Mouse (Mus musculus) kidney, postnatal 36 days (tissue): ENCODE measurements around the gene Gm26897.

ENCODE experiments used
- DNase-seq, 2 experiments: peaks; one replicate each; pipeline ENCODE4 v3.0.0; 2021 to 2022; ENCODE audit warnings: mixed read lengths in 2 of 2

The Gm26897 gene

GRCm38 (mm10) chr5:111754484-111755139, 20.9 kb downstream of the Gm26897 start:
- no peak for DNase-seq

DNA sequence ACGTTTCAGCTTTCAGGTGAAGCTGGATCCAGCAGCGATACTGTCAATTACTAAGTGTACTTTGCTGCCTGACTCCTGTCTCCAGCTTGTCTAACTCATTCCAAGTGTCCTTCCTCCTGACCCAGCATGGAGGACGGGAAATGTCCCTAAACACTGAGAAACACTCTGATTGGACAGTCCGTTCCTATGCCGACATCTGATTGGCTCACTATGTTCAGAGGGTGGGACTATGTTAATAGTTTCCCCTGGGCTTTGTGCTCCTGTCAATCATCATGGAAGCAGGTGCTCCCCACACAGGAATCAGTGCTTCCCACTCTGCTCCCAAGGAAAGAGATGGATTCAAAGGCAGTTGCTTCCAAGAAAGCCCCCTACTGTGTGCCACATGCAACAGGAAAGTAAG, 21.6 kb downstream of the Gm26897 start:
- no peak for DNase-seq

DNA sequence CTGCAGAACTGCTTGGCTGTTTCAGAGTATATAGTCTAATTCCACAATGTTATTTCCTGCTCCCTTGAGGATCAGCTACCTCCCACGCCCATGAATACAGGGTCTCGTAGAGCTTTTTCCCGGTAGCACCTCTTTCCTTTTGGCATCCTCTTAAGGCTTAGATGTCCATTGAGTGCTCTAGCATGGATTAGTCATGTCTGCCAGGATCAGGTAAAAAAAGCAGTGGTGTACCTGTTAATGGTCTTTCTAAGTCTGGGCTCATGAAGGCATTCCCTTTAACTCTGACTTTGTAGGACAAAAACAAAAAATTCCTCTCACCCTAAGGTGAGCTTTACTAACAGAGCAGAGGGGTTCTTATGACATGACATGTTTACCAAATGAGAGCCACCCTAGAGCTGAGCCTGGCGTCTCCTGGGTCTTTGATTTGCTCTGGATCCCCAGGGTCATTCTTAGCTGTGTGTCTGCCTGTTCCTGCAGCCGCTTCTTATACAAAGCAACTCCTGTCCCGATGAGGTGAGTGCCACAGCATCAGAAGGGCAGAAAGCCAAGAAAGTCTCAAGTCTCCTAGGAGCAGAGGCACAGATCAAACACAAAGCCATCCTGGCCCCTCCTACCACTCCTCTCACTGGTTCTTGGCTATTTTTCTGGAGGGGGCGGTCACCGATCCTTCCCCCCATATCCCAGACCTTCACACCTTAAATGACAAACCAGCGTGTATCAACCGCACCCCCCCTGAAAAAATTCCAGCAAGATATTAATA, 27.2 kb downstream of the Gm26897 start:
- DNase-seq = peak; percentile 8 to 17

- DNase-seq = peak in 1 of 2 experiments; percentile 17
These were observed 27.9 kb downstream of the Gm26897 start for GRCm38 (mm10) chr5:111761574-111761973.

- peak; percentile 26 to 41 for DNase-seq
These were observed 28.4 kb downstream of the Gm26897 start for GRCm38 (mm10) chr5:111762085-111762484.

- DNase-seq = no peak
These were observed 32.1 kb downstream of the Gm26897 start for GRCm38 (mm10) chr5:111765671-111766290.

DNA sequence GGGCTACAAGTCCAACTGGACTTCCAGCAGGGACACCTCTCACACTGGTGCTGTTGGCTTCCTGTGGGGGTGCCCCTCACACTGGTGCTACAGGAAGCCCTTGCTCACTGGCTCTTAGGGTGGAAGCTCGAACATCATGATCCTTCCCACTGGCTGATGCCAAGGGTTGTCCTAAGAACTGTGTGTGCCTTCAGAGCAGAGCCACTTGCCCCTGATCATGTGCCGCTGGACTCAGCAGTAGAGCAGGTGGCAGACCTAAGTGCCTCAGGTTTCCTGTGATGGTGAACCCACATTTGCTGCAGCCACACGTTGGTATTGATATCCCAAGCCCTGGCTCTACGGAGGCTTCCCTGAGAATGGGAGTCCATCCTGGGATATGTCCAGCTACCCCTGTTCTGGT, 33.0 kb downstream of the Gm26897 start:
- DNase-seq = no peak

DNA sequence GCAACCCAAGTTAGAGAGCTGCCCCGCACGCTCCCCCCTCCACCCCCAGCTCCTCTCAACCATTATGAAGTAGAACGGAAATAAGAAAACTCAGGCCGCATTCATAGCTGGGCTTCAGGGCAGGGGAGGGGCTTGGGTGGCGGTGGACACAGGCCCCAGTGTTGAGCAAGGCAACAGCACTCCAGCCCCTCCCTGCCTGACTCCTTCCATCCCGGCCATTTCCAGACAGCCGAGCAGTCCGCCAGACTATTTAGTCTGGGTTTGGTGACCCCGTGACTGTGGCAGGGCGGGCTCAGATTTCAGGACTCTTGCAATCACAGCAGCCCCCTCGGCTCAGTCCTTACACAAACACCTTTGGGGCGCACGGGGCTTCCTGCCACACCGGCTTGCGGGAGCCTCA, 36.5 kb downstream of the Gm26897 start:
- peak; percentile 19 to 28 for DNase-seq

DNA sequence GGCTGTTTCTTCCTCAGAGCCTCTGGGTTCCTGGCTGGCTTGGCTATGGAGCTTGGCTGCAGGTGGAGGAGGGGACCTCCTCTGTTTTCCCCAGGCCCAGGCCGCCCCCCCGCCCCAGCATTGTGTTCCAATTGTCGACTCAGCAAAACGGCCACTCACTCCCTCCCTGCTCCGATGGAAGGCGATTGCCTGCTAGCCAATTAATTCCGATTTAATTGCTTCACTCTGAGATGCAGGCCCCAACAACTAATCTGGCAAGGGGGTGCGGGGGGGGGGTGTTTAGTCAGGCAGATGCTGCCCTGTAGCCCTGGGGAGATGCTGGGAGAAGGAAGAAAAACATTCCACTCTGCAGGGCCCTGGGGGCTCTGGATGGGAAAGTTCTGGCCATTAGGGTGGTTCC, 38.4 kb downstream of the Gm26897 start:
- DNase-seq = no peak

DNA sequence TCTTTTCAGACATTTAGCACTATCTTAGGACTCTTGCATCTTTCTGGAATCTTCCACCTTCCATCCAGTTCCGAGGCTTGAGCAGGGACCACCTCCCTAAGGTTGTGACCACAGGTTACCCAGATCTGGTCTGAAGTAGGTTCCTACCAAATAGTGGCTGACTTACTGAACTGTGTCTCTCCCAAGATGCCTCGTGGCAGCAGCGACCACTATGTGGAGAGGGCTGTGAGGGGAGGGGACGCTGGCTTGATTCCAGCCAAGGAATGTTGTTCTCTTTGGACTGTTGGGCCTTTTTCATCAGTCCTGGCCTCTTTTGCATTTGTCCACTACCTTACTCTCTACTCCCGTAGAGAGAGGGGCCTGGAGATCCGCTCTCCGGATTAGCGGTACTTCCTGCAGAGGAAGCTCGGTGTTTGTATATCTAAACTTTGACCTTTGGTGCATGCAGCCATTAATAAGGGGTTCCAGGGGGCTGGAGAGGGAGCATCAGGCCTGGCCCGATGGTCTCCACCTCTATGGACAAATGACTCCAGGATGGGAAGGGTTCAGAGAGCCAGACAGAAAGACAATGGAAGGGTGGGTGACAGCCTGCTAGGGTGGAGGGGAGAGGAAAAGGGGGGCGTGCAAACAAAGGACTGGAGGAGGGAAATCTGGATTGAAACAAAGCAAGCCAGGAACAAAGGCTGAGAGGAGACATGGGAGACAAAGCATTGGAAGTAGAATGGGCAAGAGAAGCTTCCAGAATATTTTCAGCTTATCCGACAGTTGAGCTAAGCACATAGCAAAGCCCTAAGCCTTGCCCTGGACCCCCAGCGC, 39.1 kb downstream of the Gm26897 start:
- DNase-seq = no peak

GRCm38 (mm10) chr5:111773407-111773733, 39.6 kb downstream of the Gm26897 start:
- DNase-seq = no peak

DNA sequence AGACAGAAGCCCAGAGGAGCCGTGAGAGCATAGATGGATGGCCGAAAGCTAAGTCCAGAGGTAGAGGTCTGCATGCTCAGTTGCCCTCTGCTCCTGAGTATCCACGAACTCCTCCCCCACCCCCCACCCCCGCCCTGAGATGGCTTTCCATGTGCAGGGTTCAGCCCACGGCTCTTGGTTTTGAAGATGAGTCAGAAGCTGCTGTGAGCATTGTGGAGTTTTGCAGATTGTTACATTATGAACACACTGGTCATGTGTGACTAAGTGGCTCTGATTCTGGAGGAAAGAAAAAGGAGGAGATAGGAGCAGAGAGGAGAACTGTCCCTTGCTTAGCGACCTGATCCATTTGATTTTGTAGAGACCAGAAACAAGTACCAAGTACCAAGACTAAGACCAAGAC, 42.5 kb downstream of the Gm26897 start:
- no peak for DNase-seq

GRCm38 (mm10) chr5:111778093-111778492, 44.4 kb downstream of the Gm26897 start:
- no peak for DNase-seq

- no peak for DNase-seq
These were observed 46.2 kb downstream of the Gm26897 start for GRCm38 (mm10) chr5:111779776-111780485.
